Mouse (Mus musculus): ENCODE measurements around the gene T2.
"Not testable (repeated sequence)": the region's sequence is repeated elsewhere in the genome, so short reads cannot be mapped to it uniquely, and the experiment has no call there.

The T2 gene

DNA sequence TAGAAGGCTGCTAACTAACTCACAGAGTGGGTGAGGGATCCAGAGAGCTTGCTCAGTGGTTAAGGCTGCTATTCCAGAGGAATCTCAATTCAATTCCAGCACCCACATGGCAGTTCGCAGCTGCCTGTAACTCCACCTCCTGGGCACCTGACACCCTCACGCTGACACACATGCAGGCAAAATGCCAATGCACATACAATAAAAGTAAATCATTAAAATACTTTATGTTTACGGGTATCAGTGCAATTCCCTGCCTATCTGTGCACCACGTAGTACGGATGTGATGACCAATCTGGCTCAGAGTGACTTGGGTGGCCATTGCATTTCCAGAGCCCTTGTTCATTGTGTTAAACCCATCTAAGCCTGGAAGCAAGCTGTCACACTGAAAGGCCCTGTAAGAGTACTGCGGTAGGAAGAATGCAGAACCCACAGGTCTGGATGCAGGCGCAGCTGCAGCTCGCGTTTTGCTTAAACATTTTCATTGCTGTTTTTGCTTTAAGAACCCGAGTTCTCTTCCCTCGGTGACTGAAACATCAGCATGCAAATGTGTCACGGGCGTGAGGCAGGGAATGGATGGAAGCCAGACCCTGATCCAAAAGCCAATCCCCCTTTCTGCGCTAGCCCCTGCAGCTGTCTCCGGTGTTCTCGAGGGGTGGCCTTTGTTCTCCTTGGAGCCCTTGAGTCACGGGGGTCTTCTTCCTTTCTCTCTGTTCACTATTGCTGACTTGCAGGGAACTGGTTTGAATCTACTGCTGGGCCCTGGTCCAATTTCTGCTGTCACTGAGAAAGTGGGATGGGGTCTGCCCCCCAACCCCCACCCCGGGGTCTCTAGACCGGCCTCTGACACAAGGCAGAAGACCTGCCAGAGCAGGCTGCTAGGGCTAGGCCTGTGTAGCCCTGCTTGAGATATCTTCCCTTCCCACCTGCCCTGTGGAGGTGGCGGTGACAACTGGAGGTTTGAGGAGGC, 12.0 kb downstream of the T2 start:
- no peak for DNase-seq (ENCODE audit: low read depth, low spot score)

- no peak for DNase-seq (ENCODE audit: low read depth, low spot score)
Measured at GRCm38 (mm10) chr17:8368570-8368969, 12.8 kb downstream of the T2 start.

DNA sequence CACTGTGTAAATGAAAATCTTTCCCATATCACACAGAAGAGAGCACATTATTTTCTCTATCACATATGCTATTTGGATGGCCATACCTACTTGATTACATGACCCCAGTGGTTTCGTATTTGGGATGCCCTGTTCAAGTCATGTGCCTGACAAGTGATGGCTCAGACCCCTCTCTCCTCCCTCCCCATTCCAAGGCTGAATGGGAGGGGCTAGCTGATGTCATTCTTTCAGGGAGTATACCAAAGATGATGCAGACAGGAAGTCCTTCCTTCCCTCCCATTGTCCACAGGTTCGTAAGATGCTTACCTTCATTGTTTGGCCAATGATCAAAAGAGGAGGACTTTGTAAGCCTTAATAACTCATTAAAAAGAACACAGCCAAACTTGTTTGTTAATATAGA, 13.4 kb downstream of the T2 start:
- no peak for DNase-seq (ENCODE audit: low read depth, low spot score)

GRCm38 (mm10) chr17:8370634-8371229, 14.9 kb downstream of the T2 start:
- DNase-seq (ENCODE audit: low read depth, low spot score) = no peak

DNA sequence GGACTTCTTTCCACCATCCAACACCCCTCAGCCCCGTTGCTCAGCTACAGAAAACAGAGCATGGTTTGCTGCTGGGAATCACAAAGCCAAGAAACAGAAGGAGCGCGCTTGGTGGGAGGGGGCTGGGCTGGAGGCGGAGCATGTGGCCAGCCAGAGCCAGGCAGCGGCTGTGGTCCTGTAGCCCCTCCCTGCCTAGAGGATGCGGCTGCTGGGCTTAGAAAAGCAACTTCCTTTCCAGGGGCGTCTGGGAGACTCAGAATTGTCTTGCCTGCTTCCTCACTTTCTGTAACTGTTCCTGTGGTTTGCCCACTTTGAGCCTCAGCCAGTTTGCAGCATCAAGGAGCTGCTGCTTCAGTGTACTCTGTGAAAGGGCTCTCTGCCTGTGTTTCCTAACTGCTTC, 16.0 kb downstream of the T2 start:
- peak; percentile 60 for DNase-seq (ENCODE audit: low read depth, low spot score)

DNA sequence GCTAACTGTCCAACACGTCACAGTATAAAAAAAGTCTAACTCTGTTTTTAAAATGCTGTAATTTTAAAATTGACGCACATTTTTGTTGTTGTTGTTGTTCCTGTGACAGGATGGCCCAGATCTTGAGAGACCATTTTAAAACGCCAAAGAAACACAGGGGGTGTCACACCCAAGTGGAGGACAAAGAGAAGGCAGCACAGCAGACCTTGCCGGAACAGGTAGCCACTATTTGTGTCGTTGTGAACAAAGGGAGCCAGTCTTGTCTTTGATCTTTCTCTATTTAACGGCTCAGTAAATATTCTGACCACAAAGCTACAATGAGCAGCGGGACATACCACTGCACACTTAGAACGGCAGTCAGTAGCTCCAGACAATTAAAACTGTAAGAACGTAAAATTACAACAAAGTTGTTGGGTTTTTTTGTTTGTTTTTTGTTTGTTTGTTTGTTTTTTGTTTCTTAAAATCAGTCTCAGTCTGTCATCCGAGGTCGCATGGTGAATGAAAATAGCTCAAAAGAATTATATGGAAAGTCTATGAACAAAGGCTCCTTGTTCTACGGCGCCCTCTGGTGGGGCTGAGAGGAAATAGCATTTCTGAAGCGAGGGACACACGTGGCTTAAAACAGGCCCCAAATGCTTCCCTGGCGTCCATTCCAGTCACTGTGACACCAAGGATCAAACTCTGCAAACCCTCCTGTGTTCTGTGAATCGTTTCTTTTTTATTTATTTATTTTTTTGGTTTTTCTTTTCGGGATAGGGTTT, 16.7 kb downstream of the T2 start:
- DNase-seq (ENCODE audit: low read depth, low spot score) = peak; percentile 81

GRCm38 (mm10) chr17:8377298-8377697, 21.5 kb downstream of the T2 start:
- no peak for DNase-seq (ENCODE audit: low read depth, low spot score)

GRCm38 (mm10) chr17:8385441-8385840, 29.6 kb downstream of the T2 start:
- DNase-seq (ENCODE audit: low read depth, low spot score) = no peak

- no peak for DNase-seq (ENCODE audit: low read depth, low spot score)
Measured at GRCm38 (mm10) chr17:8388463-8388862, 32.7 kb downstream of the T2 start.

GRCm38 (mm10) chr17:8388990-8389789, 33.4 kb downstream of the T2 start:
- DNase-seq (ENCODE audit: low read depth, low spot score) = no peak

DNA sequence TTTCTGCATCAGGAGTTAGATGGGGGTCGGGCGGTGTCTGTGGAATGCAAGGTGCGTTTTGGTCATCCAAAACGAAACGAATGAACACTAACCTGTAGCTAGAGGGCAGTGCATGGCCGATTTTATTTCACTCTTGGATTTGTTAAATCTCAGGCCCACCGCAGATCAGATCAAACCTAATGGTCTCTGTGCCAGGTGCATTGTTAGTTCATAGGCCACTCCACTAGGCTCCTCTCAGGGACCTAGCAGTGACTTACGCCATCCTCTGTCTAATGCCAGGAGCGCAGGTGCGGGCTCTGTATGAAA, 34.0 kb downstream of the T2 start:
- DNase-seq (ENCODE audit: low read depth, low spot score) = no peak

GRCm38 (mm10) chr17:8390487-8390886, 34.7 kb downstream of the T2 start:
- no peak for DNase-seq (ENCODE audit: low read depth, low spot score)

DNA sequence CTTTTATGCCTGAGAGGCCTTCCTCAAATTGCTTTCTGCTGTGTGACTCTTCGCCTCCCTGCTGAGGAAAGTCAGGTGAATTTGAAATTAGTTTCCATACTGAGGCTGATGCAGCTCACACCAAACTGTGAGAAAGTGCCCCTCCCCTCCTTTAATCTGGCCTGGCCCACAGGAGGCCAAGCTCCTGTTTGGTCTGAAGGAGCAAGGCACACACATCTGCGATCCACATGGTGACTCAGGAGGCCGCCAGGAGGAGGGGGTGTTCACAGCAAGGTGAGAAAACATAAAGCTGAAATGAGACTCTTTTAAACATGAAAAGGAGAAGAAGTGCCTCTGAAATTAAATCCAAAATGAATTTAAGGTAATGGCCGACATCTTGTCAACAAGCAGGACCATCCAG, 40.6 kb downstream of the T2 start:
- DNase-seq (ENCODE audit: low read depth, low spot score) = no peak

DNA sequence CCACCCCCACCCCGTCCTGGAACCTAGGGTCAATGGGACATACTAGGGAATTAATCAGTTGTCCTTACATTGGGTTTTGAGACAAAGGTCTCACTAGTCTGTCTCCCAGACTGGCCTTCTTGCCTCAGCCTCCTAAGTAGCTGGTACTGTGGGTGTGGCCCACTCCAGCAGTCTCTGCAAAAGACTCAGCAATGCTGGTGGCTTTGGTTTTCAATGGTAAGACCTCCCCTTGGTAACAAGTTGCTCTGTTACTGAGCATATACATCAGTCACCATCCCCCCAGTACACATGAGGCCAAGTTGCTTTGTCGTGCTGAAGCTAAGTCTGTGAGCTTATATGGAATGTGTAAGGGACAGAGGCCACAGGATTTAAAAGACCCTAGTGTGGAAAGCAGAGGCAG, 42.2 kb downstream of the T2 start:
- no peak for DNase-seq (ENCODE audit: low read depth, low spot score)

DNA sequence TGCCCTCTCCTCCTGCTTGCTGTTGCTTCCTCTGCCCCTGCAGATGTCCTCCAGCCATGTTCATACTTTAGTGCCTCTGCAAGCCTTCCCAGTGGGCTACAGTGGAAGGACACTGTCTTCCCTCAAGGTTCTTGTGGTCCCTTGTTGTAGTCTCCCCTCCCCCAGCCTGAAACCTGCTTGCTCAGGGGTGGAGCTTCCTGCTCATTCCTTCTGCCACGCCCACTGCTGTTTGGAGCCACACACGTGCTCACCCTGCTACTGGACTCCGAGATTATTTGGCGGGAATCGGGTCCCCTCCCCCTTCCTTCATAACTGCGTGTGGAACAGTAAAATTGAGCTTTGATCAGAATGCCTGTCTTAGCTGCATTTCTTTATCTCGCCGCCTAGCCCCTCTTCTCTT, 48.1 kb downstream of the T2 start:
- not testable (repeated sequence) for DNase-seq (ENCODE audit: low read depth, low spot score)

DNA sequence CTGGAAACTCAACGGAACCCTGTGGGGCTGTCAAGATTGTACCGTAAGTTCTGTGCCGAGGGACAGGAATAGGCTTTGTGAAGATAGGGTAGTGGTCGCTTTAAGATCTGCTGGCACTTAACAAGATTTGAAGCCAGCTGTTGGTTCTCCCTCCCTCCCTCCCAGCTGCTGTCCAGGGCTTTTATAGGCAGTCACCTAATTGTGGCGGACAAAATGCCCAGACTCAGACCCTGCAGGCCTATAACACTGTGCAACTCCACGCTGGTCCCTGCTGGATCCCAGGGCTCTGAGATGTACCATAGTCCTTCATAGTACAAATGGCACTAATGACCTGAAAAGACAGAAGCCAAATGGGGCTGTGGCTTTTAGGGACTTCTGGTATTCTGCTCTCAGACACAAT, 50.5 kb downstream of the T2 start:
- no peak for DNase-seq (ENCODE audit: low read depth, low spot score)

- DNase-seq (ENCODE audit: low read depth, low spot score) = not testable (repeated sequence)
Measured at GRCm38 (mm10) chr17:8408002-8408401, 52.2 kb downstream of the T2 start.

- peak; percentile 32 for DNase-seq (ENCODE audit: low read depth, low spot score)
Measured at GRCm38 (mm10) chr17:8408589-8409295, 53.0 kb downstream of the T2 start.

DNA sequence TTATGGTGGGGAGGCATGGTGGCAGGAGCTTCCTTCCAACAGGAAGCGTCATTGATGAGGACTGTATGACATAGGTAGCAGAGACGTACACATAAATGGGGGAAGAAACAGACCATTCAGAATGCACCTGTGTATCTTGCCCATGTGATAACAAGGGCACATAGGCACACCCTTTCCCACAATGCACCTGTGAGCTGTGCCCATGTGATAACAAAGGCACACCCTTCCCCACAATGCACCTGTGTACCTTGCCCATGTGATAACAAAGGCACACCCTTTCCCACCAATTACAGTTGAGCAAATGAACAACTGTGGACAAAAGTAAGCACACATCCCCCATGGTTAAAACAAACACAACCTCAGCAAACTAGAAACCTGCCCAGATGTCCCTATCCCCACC, 54.5 kb downstream of the T2 start:
- no peak for DNase-seq (ENCODE audit: low read depth, low spot score)

- DNase-seq (ENCODE audit: low read depth, low spot score) = no peak
Measured at GRCm38 (mm10) chr17:8413656-8414055, 57.9 kb downstream of the T2 start.

GRCm38 (mm10) chr17:8415533-8415932, 59.7 kb downstream of the T2 start:
- DNase-seq (ENCODE audit: low read depth, low spot score) = no peak
